Mouse (Mus musculus) cortical plate, adult 2 months (tissue): ENCODE measurements around the gene Cybrd1. TPM values are rescaled to one million over a fixed set of nuclear protein-coding genes. Genes with fewer than 3 reads are reported as not detected.

Experiments
- H3K27ac ChIP-seq: fragments of 200-500 bp; 2 replicates; pipeline ENCODE4 v1.5.1; 2012; ENCODE audit warnings: low read length, control low read depth, inconsistent platforms; ENCODE audit not compliant: insufficient read depth
- H3K4me1 ChIP-seq: fragments of 200-500 bp; 2 replicates; pipeline ENCODE4 v1.6.1; 2011; ENCODE audit warnings: low read length; ENCODE audit not compliant: control insufficient read depth, insufficient read depth
- H3K4me3 ChIP-seq: fragments of 200-500 bp; 2 replicates; pipeline ENCODE4 v1.5.1; 2011; ENCODE audit warnings: mild to moderate bottlenecking, low read length, control low read depth; ENCODE audit not compliant: insufficient read depth
- CTCF ChIP-seq: fragments of 200-500 bp; IDR thresholded peaks from 2 replicates; pipeline ENCODE4 v1.5.1; 2011; ENCODE audit warnings: mild to moderate bottlenecking, control low read depth, low read length; ENCODE audit not compliant: insufficient read depth; ENCODE audit errors: extremely low read depth
- POLR2A ChIP-seq: fragments of 200-500 bp; IDR thresholded peaks from 2 replicates; pipeline ENCODE4 v1.6.1; 2011; ENCODE audit warnings: mild to moderate bottlenecking, low read length, control low read depth; ENCODE audit not compliant: insufficient read depth; ENCODE audit errors: extremely low read depth
- polyA plus RNA-seq: library from polyadenylated mRNA; depleted of rRNA; stranded (reverse); fragments of >200 nt; gene quantifications from 2 replicates; pipeline ENCODE4 v1.2.3, GENCODE M21; 2012

Gene Cybrd1
- polyA plus RNA-seq, 1 experiment, result 1.4 TPM

GRCm38 (mm10) chr2:71102621-71103291, 15.0 kb upstream of the Cybrd1 start:
- H3K4me1 ChIP-seq, result no peaks in the 10 kb centered on the region
- no peak overlapping the region for H3K27ac ChIP-seq
- no peak for TF ChIP-seq CTCF
- TF ChIP-seq POLR2A, result no peak
- H3K4me3 ChIP-seq, result no peak overlapping the region

GRCm38 (mm10) chr2:71103292-71103680, 14.4 kb upstream of the Cybrd1 start:
- no peak for TF ChIP-seq POLR2A
- TF ChIP-seq CTCF, result no peak
- H3K4me1 ChIP-seq, result no peaks in the 10 kb centered on the region
- H3K27ac ChIP-seq, result no peak overlapping the region
- no peak overlapping the region for H3K4me3 ChIP-seq

- H3K27ac ChIP-seq, result no peak overlapping the region
- no peak for TF ChIP-seq POLR2A
- TF ChIP-seq CTCF, result no peak
- H3K4me3 ChIP-seq, result no peak overlapping the region
- H3K4me1 ChIP-seq, result no peaks in the 10 kb centered on the region
Measured at GRCm38 (mm10) chr2:71104696-71105095, 13.0 kb upstream of the Cybrd1 start.

GRCm38 (mm10) chr2:71105469-71106215, 12.1 kb upstream of the Cybrd1 start:
- Histone ChIP-seq H3K4me1 (no peaks in the 10 kb centered on the region), H3K4me3 (no peak overlapping the region), H3K27ac (no peak overlapping the region)
- no peak for TF ChIP-seq POLR2A
- no peak for TF ChIP-seq CTCF

- no peak overlapping the region for H3K27ac ChIP-seq
- H3K4me1 ChIP-seq, result no peaks in the 10 kb centered on the region
- no peak overlapping the region for H3K4me3 ChIP-seq
- no peak for TF ChIP-seq CTCF
- TF ChIP-seq POLR2A, result no peak
Measured at GRCm38 (mm10) chr2:71107225-71107624, 10.5 kb upstream of the Cybrd1 start.

GRCm38 (mm10) chr2:71108541-71108940, 9.2 kb upstream of the Cybrd1 start:
- Histone ChIP-seq H3K4me3 (no peak overlapping the region), H3K4me1 (no peaks in the 10 kb centered on the region), H3K27ac (no peak overlapping the region)
- TF ChIP-seq CTCF (no peak), POLR2A (no peak)

GRCm38 (mm10) chr2:71113489-71114171, 4.1 kb upstream of the Cybrd1 start:
- TF ChIP-seq POLR2A (no peak), CTCF (no peak)
- no peak overlapping the region for H3K27ac ChIP-seq
- no peak overlapping the region for H3K4me3 ChIP-seq
- H3K4me1 ChIP-seq, result no peaks in the 10 kb centered on the region

GRCm38 (mm10) chr2:71116151-71116550, 1.6 kb upstream of the Cybrd1 start:
- H3K27ac ChIP-seq, result no peak overlapping the region
- H3K4me1 ChIP-seq, result no peaks in the 10 kb centered on the region
- TF ChIP-seq POLR2A (no peak), CTCF (no peak)
- H3K4me3 ChIP-seq, result no peak overlapping the region

- Histone ChIP-seq H3K4me1 (no peaks in the 10 kb centered on the region), H3K27ac (no peak overlapping the region), H3K4me3 (no peak overlapping the region)
- TF ChIP-seq POLR2A (no peak), CTCF (no peak)
Measured at GRCm38 (mm10) chr2:71120844-71121243, 3.1 kb downstream of the Cybrd1 start.

GRCm38 (mm10) chr2:71121406-71121805, 3.7 kb downstream of the Cybrd1 start:
- Histone ChIP-seq H3K27ac (no peak overlapping the region), H3K4me3 (no peak overlapping the region), H3K4me1 (no peaks in the 10 kb centered on the region)
- TF ChIP-seq POLR2A, result no peak
- no peak for TF ChIP-seq CTCF
